Mouse (Mus musculus) forebrain, embryonic 14.5 days (tissue): ENCODE data around the gene Hdgfl2. TPM values are rescaled to one million over a fixed set of nuclear protein-coding genes. Genes with fewer than 3 reads are reported as not detected.
A peak's percentile ranks its signal among the peaks of the same experiment; 100 is the strongest.

Source experiments
- ATAC-seq: fragments of 200-750 bp; cut with Nextera tagmentation; 2 replicates; pipeline ENCODE4 v1.8.0; 2017; ENCODE audit warnings: mild to moderate bottlenecking, moderate library complexity
- DNase-seq: peaks from one replicate; pipeline ENCODE4 v3.0.0-alpha.2; 2015; ENCODE audit warnings: low spot score
- H3K27ac ChIP-seq: fragments of 300-500 bp; sonication (generic); 2 replicates; pipeline ENCODE4 v1.5.1; 2014; ENCODE audit warnings: low read depth, mild to moderate bottlenecking, control low read depth, low read length, moderate library complexity
- H3K27me3 ChIP-seq: fragments of 300-500 bp; sonication (generic); replicated peaks from 2 replicates; pipeline ENCODE4 v1.6.1; 2014; ENCODE audit warnings: low read length, control low read depth, mixed read lengths; ENCODE audit not compliant: control insufficient read depth, insufficient read depth
- H3K36me3 ChIP-seq: fragments of 300-500 bp; sonication (generic); 2 replicates; pipeline ENCODE4 v1.6.1; 2014; ENCODE audit warnings: low read length, control low read depth; ENCODE audit not compliant: control insufficient read depth, insufficient read depth
- H3K4me1 ChIP-seq: fragments of 300-500 bp; sonication (generic); 2 replicates; pipeline ENCODE4 v1.6.1; 2014; ENCODE audit warnings: antibody characterized with exemption, low read length, control low read depth; ENCODE audit not compliant: control insufficient read depth, insufficient read depth
- H3K4me2 ChIP-seq: fragments of 300-500 bp; sonication (generic); 2 replicates; pipeline ENCODE4 v1.6.1; 2014; ENCODE audit warnings: mild to moderate bottlenecking, control low read depth, low read length
- H3K4me3 ChIP-seq: fragments of 300-500 bp; sonication (generic); 2 replicates; pipeline ENCODE4 v1.5.1; 2014; ENCODE audit warnings: low read depth, low read length, control low read depth
- H3K9ac ChIP-seq: fragments of 300-500 bp; sonication (generic); 2 replicates; pipeline ENCODE4 v1.6.1; 2014; ENCODE audit warnings: mild to moderate bottlenecking, low read length, control low read depth, moderate library complexity
- H3K9me3 ChIP-seq: fragments of 300-500 bp; sonication (generic); replicated peaks from 2 replicates; pipeline ENCODE4 v1.6.1; 2016; ENCODE audit warnings: low read length, control low read depth, mixed read lengths; ENCODE audit not compliant: control insufficient read depth
- WGBS: fragments of 180-500 bp; shearing (Covaris S2); extraction: QIAGEN DNeasy Blood & Tissue Kit; methylation state at CpG from one replicate; pipeline ENCODE4 v1.1.7; 2014; 5-methylcytosine and 5-hydroxymethylcytosine counted together
- polyA plus RNA-seq: library from polyadenylated mRNA; unstranded; fragments of >200 nt; fragmentation: Nextera tagmentation; extraction: Ambion mirVana; gene quantifications from 2 replicates; pipeline ENCODE4 v1.2.1, GENCODE M21; 2014

The Hdgfl2 gene
- polyA plus RNA-seq, 1 experiment from 2014 or later = 81.5 TPM

DNA sequence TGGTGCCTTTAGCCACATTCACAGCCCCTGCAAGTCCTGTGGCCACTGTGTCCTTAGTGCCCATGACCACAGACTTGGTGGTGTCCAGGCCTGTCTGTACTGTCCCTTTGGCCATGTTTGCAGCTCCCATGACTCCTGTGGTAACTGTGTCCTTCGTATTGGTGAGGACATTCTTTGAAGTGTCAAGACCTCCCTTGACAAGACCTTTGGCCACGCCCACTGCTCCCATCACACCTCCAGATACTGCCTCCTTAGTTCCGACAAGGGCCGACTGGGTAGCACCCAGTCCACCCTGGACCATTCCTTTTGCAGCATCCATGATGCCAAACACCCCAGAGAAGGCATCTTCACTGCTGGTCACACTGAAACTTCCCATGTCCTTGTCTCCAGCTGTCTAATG lies 27.5 kb downstream of the Hdgfl2 start:
- Histone ChIP-seq H3K27ac (no peak overlapping the region), H3K4me3 (no peak overlapping the region), H3K9me3 (no peaks in the 10 kb centered on the region), H3K4me1 (no peaks in the 10 kb centered on the region), H3K36me3 (peaks cover 21% of the 10 kb centered on the region), H3K27me3 (no peaks in the 10 kb centered on the region), H3K4me2 (no peak overlapping the region), H3K9ac (no peak overlapping the region)
- DNase-seq = no peak
- WGBS = 71% methylated on average over 4 of the region's 4 CpGs
- ATAC-seq = no peak

DNA sequence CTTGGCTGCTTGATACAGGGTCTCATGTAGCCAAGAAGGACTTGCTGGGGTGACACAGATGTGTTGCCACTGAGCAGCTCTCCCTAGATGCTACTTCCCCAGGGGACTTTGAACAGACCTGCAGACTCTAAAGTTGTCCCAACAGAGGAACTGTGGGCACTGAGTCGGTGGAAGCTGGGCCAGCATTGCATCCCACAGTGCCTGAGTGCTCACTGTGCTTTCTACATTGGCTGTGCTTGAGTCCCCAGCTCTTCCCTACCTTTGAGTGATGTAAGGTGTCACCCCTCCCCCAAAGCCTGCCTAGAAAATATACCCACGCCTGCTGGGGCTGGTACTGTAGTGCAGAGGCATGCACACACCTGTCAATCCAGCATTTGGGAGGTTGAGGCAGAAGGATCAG lies 28.3 kb downstream of the Hdgfl2 start:
- Histone ChIP-seq H3K27me3 (no peaks in the 10 kb centered on the region), H3K9ac (no peak overlapping the region), H3K4me1 (no peaks in the 10 kb centered on the region), H3K4me3 (no peak overlapping the region), H3K9me3 (no peaks in the 10 kb centered on the region), H3K36me3 (peaks cover 13% of the 10 kb centered on the region), H3K4me2 (no peak overlapping the region), H3K27ac (no peak overlapping the region)
- ATAC-seq (no peak), DNase-seq (no peak)
- 71% methylated on average over 2 of the region's 2 CpGs for WGBS

DNA sequence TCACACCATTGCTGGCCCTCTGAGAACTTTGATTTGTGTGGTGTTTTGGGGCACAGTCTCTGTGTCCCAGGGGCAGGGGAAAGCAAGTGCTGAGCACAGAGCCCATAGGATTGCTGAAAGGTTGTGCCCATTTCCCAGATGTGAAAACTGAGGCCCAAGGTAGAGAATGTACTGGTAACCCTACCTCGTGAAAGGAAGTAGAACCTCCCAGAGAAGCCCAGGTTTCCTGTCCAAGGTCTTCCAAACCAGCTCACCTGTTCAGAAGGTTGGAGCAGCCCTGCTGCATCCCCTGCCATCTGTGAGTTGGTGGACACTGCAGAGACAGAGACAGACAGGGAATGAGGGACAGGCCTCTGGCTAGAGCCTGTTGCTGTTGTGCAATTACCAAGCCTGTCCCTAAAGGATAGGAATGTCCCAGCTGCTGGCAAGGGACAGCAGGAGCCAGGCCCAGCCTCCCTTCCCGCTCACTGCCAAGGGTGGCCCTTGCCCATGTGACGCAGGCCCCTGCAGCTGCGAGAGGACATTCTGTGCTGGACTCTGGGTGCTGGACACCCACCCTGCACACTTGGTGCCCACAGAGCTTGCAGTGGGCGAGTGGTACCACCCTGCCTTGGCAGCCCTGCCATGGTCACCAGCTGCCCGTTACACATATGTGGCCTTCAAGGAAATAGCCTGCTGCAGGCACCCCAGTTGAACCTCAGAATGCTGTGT lies 29.1 kb downstream of the Hdgfl2 start:
- ATAC-seq (no peak), DNase-seq (no peak)
- Histone ChIP-seq H3K9ac (no peak overlapping the region), H3K4me2 (no peak overlapping the region), H3K27me3 (no peaks in the 10 kb centered on the region), H3K4me1 (no peaks in the 10 kb centered on the region), H3K4me3 (no peak overlapping the region), H3K36me3 (peaks cover 6% of the 10 kb centered on the region; the same call in 1 of the 2 replicates), H3K9me3 (no peaks in the 10 kb centered on the region), H3K27ac (no peak overlapping the region)
- WGBS = 82% methylated on average over 6 of the region's 6 CpGs

DNA sequence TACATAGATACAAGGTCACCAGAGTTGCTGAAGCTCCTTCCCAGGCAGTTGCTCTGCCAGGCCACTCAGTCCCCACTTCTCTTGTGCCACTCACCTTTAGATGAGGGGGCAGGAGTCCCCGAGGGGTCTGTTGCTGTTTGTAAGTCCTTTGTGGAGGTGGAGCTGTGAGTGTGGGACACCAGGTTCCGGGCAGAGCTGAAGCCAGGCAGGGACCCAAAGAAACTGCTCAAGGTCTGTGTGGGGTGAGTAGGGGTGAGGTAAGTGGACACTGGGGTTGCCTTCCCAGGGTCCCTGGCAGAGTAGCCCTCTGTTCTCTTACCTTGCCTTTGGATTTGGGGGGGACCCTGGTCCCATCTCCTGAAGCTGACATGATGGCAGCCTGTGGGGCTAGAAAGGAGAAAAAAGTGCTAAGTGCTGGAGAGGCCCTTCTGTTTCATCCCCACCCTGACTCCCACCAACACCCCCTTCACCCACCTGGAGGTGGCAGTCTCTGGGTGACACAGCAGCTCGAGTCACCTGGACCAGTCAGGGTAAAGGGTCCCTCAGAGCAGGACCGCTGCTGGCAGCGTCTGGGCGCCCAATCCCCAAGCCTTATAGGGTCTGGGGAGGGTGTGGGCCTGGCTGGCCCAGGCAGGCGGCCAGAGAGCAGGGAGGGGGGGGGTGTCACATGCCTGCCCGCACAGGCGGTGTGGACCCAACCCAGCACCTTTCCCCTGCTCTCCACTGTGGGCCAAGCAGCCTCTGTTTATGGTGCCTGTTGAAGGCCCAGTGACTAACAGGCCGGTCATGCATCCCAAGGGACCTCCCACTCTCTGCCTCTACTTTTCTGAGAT lies 30.0 kb downstream of the Hdgfl2 start, which contains the start of gene Plin4:
TSS of gene Plin4 (minus strand) at position 585 of the 833 bp plus-strand sequence.
- no peak within 1 kb of the TSS for H3K4me2 ChIP-seq
- ATAC-seq (no peak), DNase-seq (no peak)
- no peak within 1 kb of the TSS for H3K4me3 ChIP-seq
- no peak within 1 kb of the TSS for H3K9ac ChIP-seq
- 61% methylated on average over 9 of the region's 10 CpGs for WGBS
- H3K36me3 ChIP-seq = no peaks in the 10 kb centered on the region
- H3K27me3 ChIP-seq = no peaks in the 10 kb centered on the region
- no peaks in the 10 kb centered on the region for H3K4me1 ChIP-seq
- no peak within 1 kb of the TSS for H3K27ac ChIP-seq
- no peaks in the 10 kb centered on the region for H3K9me3 ChIP-seq

DNA sequence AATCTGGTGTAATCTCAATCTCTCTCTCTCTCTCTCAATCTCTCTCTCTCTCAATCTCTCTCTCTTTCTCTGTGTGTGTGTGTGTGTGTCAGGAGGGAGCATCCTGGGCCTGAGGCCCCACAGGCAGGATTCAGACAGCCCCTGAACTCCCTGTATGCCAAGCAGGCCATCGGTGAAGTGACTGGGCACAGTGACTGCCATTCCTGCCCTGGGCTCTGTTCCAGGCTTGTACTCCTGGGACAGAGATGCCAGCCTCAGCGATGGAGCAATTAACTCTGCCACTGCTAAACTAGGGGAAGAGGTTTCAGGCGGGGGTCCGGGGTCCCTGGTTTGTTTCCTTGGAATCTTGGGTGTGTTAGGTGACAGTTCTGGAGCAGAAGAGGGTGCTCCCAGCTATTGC lies 31.1 kb downstream of the Hdgfl2 start:
- Histone ChIP-seq H3K4me2 (no peak overlapping the region), H3K4me3 (no peak overlapping the region), H3K27ac (no peak overlapping the region), H3K4me1 (no peaks in the 10 kb centered on the region), H3K9ac (no peak overlapping the region), H3K9me3 (no peaks in the 10 kb centered on the region), H3K27me3 (no peaks in the 10 kb centered on the region), H3K36me3 (no peaks in the 10 kb centered on the region)
- WGBS = 69% methylated on average over 4 of the region's 4 CpGs
- ATAC-seq (no peak), DNase-seq (no peak)

DNA sequence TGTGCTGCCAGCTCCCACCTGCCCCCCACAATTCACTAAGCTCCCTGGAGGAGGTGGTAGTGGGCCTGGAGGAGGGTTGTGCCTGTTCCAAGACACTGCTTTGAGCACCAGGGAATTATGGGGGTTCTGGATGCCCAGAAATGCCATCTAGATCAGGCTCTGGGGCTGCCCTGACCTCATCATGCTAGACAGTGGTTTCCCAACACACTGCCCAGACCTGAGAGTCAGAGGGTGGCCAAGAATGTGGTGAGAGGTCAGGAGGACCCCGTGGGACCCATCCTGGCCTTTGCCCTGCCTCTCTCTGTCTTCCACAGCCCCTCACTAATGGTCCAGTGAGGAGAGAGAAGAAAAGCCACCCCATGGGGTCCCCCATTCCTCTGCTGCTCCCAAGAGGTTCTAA lies 31.6 kb downstream of the Hdgfl2 start:
- DNase-seq (no peak), ATAC-seq (no peak)
- no peaks in the 10 kb centered on the region for H3K9me3 ChIP-seq
- H3K4me1 ChIP-seq = no peaks in the 10 kb centered on the region
- H3K27ac ChIP-seq = no peak overlapping the region
- WGBS = 69% methylated on average over 1 of the region's 1 CpGs
- H3K36me3 ChIP-seq = no peaks in the 10 kb centered on the region
- no peaks in the 10 kb centered on the region for H3K27me3 ChIP-seq
- no peak overlapping the region for H3K4me2 ChIP-seq
- H3K9ac ChIP-seq = no peak overlapping the region
- no peak overlapping the region for H3K4me3 ChIP-seq

DNA sequence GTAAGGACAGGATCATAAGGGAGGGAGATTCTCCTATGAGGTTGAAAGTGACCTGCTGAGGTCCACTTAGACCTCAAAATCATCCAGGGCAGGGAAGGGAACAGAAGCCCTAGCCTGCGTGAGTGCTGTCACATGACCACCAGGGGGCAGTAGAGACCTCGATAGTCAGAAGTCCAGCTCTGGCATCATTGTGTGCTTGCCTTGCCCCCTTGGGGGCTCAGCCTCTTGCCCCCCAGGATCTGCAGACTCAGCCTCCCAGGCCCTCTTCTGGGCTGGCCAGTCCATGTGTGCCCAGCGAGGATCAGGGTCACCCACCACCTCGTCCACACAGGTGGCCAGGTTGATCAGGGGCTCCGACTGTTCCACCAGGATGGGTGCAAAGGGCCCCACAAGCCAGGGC lies 32.4 kb downstream of the Hdgfl2 start:
- Histone ChIP-seq H3K4me1 (no peaks in the 10 kb centered on the region), H3K36me3 (no peaks in the 10 kb centered on the region), H3K27ac (no peak overlapping the region), H3K4me3 (no peak overlapping the region), H3K27me3 (0 out of 2 replicates have a peak, but pooled peaks cover 6% of the 10 kb centered on the region), H3K9ac (no peak overlapping the region), H3K4me2 (no peak overlapping the region), H3K9me3 (no peaks in the 10 kb centered on the region)
- DNase-seq (peak; percentile 83), ATAC-seq (peak; percentile 28; the same call in 1 of the 2 replicates)
- WGBS = 36% methylated on average over 5 of the region's 5 CpGs

DNA sequence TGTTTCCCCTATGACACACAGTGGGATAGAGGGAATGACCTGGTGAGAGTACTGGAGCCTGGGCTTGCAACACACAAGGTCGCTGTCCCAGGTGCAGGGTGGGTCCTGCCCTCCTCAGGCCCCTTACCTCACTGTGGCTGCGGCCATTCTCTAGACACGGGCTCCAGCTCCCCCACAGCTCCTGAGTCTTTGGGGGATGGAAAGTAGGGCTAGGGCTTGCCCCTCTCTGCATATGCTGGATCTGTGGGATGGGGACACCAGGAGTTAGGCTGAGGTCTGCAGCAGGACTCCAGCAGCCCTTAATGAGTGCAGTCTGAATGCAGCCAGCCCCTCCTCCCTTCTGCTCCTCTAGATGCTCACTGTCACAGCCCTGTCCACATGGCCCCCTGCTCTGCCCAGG lies 33.3 kb downstream of the Hdgfl2 start:
- Histone ChIP-seq H3K9ac (no peak overlapping the region), H3K4me2 (no peak overlapping the region), H3K9me3 (no peaks in the 10 kb centered on the region), H3K4me1 (0 out of 2 replicates have a peak, but pooled peaks cover 4% of the 10 kb centered on the region), H3K36me3 (no peaks in the 10 kb centered on the region), H3K27ac (no peak overlapping the region), H3K27me3 (0 out of 2 replicates have a peak, but pooled peaks cover 6% of the 10 kb centered on the region), H3K4me3 (no peak overlapping the region)
- WGBS = 68% methylated on average over 3 of the region's 3 CpGs
- ATAC-seq (no peak), DNase-seq (no peak)

DNA sequence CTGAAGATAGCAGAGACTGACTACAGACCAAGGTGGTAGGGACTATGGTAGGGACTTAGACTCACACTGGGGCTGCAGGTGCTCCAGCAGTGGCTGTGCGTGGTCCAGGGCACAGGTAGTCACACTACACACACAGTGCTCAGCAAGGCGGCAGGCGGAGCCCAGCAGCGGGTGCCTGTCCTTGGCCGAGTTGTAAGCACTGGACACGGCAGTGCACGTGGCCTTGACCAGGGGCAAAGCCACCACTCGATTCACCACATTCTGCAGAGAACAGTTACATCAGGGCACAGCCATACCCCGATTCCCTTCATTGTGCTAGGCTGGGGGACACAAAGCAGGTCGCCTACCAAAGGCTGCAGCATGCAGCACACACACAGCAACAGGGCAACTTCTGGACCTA lies 36.8 kb downstream of the Hdgfl2 start:
- no peak overlapping the region for H3K27ac ChIP-seq
- ATAC-seq = no peak
- DNase-seq = no peak
- no peaks in the 10 kb centered on the region for H3K36me3 ChIP-seq
- no peaks in the 10 kb centered on the region for H3K9me3 ChIP-seq
- no peak overlapping the region for H3K4me3 ChIP-seq
- H3K4me1 ChIP-seq = 0 out of 2 replicates have a peak, but pooled peaks cover 4% of the 10 kb centered on the region
- peaks cover 37% of the 10 kb centered on the region for H3K27me3 ChIP-seq
- H3K4me2 ChIP-seq = no peak overlapping the region
- no peak overlapping the region for H3K9ac ChIP-seq
- WGBS = 79% methylated on average over 10 of the region's 10 CpGs
